Mouse (Mus musculus): Measurements from ENCODE around the gene BC030870. TPM values are rescaled to one million over a fixed set of nuclear protein-coding genes. Genes with fewer than 3 reads are reported as not detected.

BC030870 gene
- polyA plus RNA-seq (2012; rRNA removed), result 0.06 and 0.13 TPM in 2 replicates

DNA sequence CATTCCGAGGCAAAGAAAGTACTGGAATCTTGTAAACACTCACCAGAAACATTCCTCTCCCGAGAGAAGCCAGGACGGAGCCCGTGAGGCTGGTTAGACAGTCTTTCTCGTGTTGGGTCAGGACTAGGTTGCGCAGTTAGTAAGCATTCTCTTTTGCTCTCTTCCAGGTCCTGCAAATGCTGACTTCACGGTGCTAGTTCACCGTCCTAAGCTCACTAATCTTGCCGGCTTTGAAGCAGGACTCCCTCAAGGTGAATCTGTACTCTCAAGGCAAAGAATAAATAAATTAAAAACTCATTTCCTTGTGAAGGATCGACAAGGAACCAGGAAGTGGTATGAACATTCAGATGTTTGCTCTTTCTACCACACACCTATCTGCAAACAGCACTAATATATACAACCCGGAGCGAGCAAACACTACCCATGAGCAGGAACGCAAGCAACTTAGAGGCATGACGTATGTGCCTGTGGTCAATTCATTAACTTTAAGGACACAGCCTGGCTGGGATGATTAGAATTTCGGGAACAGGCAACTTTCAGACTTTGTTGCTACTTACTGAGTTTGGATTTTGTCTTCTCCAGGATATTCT is at the start of gene BC030870:
Gene BC030870, minus strand, starts transcription at position 365 of the 590 bp plus-strand sequence.

DNA sequence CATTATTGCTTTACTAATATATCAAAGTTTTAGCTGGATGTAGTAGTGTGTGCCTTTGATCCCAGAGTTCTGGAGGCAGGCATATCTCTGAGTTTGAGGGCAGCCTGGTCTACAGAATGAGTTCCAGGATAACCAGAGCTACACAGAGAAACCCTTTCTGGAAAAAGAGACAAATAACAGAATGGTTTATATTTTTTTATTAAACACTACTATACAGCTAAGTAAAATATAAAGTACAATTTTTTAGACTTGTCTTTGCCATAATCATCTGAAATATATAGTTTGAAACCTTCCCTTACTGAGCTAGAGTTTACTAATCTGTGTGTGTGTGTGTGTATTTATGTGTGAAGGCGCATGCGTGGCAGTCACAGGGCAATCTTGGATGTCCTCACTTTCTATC is 54.6 kb downstream of the BC030870 start, which contains the start of gene Gm10663:
Gene Gm10663, plus strand, starts transcription at position 301 of the 400 bp plus-strand sequence.

DNA sequence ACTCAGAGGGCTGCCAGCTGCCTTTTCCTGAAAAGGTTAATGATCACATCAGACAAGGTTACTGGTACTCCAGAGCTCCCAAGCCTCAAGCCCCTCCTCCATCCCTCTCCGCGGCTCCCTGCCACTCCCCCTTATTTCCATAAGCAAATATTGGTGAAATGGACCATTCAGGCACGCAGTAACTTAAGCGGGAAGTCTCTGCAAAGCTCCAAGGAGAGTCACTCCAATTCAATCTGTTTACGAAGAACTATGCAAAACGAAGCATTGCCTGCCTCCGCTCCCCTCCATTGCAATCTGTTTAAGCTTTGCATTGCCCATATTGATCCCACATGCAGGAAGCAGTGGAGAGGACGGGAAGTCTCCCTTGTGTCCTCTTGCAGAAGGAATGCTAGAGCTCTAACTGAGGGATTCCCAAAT is 92.2 kb downstream of the BC030870 start, which contains the start of gene Apela:
Gene Apela, minus strand, starts transcription at position 220 of the 417 bp plus-strand sequence.

Other genes with a start within 250 kb of the BC030870 start
- gene Tmem192, start 182.4 kb downstream of the BC030870 start, polyA plus RNA-seq (2012; rRNA removed), result 8.8 and 9.6 TPM in 2 replicates
- not detected in 2 replicates for gene Trim75, start 141.7 kb downstream of the BC030870 start, polyA plus RNA-seq (2012; rRNA removed)
- not detected in 2 replicates for gene Trim61, start 111.0 kb downstream of the BC030870 start, polyA plus RNA-seq (2012; rRNA removed)
- not detected in 2 replicates for gene Trim60, start 111.0 kb downstream of the BC030870 start, polyA plus RNA-seq (2012; rRNA removed)
- 0.45 and 0.58 TPM in 2 replicates for gene Apela, start 92.2 kb downstream of the BC030870 start, polyA plus RNA-seq (2012; rRNA removed)
- not detected in 2 replicates for gene Gm10663, start 54.5 kb downstream of the BC030870 start, polyA plus RNA-seq (2012; rRNA removed)